Mouse (Mus musculus) frontal cortex, postnatal 36 days (tissue): ENCODE data around the gene Nptn.
A peak's percentile ranks its signal among the peaks of the same experiment; 100 is the strongest.

ENCODE experiments used
- DNase-seq, 2 experiments: peaks; one replicate each; pipeline ENCODE4 v3.0.0; 2022; ENCODE audit warnings: low spot score in 2 of 2

Nptn gene

DNA sequence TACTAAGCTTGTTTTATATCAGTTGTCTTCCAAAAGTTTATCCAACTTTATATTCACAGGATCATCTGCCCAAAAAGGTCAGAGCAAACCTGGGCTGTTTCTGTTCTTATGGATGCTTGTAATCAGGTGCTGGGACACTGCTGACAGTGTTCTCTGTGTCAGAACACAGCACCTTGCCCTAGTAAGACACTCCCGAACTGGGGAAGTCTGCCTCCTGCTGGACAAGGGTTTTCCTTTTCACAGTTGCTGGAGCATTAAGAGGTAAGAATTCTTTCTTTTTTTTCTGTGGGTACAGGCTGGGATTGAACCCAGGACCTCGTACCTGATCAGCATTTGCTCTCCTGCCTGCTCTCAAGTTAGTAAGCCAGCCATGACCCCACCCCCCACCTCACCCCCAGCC is 74.4 kb downstream of the Nptn start:
- DNase-seq, result no peak

DNA sequence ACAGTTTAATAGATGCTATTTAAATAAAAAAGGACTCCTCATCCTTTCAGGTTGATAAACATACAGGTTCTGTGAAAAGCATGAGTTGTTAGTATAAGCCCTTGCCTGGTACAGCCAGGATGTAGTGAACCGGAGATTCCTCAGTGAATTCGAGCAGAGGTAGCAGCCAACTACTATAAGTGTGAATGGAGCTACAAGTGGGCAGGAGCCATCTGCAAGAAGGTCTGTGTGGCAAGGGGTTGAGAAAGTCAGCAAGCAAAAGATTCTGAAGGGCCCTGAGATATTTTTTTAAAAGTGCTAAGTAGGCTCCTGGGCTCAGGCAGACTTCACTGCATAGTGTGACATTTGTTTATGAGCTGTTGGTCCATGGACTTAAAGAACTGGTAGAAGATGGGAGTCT is 74.8 kb downstream of the Nptn start:
- DNase-seq, result no peak

DNA sequence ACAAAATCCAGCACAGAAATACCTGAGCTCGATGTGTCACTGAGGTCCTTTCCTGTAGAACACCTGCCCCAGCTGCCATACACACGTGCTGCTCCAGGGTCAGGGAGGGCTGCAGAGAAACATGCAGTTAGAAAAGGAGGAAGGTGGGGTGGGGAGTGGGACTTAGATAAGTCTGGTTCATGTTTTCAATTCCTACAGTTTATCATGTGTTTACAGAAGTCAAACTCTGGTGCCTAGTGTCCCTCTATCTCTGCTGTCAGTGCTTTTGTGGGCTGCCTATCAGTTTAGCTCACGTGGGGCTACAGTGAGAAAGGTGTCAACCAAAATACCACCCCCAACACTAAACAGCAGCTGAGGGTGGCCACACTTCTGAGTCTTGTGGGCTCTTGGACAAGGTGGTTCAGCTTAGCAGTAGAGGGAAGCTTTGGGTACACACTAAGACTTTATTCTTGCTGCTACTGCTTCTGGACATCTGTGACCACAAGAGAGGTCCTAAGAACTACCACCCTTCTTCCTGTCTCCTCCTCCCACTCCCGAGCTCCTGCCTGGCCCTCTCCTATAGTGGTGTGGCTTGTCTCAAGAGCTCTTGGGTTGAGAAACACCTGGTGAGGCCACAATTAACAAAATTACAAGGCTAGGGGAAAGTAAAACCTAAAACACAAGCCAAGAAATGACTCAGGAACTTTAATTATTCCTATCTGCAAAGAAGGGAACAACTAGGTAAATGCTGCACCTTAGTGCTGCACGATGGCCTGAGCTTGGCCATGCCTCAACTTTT is 75.9 kb downstream of the Nptn start:
- no peak for DNase-seq

DNA sequence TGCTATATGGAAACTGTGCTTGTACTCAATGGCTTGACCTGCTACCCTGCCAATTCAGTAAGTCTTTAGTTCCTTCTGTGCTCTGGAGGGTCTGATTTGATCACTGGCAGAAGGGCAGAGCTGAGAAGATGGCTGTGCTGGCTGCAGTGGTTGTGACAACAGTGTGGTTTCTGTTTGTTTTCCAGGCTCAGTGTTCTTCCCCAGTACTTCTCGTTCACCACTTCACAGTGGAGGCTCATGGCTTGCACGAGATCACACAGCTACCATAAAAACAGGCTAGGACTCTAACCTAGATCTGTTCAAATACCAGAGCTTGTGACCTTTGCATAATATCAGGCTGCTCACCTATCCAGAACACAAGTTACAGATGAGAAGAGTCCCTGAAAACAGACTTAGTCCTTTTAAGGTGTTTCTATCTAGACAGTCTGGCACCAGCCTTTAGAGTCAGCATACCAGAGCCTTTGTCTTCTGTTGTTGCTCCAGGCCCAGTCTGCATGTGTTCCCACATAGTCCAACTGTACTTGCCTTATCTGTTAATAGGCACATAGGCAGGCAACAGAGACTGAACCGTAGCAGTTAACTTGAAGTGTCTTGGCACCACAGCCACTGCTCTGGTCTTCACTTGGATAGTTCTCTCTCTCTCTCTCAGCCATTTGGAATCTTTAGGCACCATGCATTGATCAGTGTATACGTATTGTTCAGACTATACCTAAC is 76.7 kb downstream of the Nptn start:
- DNase-seq, result no peak

DNA sequence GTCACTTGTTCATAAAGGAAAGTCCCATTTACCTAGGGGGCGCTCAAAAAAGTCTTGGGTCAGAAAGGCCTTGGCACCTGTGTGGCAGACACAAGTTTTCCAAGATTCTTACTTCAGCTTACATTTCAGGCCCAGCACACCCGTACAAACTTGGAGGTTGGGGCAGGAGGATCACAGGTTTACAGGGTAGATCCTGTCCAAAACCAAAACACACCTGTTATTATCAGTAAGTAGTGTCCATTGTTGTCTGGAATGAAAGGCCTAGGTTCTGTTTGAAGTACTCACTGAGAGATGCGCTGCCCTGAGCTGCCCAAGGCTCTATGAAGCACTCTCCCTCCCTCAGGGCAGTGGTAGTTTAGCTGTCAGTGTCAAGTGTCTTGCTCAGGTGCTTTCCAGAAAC is 77.3 kb downstream of the Nptn start:
- DNase-seq, result no peak

DNA sequence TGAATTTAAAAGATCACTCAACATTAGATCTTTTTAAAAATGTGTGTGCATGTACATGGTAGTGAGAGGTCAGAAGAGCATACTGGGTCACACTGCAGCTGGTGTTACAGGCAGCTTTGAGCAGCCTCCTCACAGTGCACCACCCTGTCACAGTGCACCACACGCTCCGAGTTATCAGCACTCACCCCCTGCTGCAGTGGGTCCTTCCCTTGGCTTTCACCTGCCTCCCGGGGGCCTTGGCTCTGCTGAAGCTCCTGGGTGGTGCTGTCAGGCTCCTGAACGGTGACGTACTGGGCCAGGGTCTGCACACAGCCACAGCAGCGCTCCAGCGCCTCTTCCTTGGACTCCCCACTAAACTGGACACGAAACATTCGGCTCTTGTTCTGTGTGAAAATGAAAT is 77.9 kb downstream of the Nptn start:
- DNase-seq, result no peak

DNA sequence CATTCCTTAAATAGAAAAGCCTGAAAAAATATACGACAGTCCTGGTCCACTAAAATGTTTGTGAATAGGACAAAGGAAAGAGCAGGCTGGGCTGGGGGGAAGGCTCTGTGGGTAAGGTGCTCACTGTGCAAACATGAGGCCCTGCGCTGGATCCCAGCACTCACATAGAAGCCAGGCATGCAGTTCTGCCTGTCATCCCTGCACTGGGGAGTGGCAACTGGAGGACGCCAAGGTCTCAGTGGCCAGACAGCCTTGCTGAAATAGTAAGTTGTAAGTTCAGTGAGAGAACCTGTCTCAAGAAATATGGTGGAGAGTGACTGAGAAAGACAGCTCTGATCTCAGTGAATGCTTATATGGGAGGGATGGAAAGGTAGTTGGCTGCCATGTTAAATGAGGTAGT is 78.6 kb downstream of the Nptn start:
- DNase-seq, result no peak

DNA sequence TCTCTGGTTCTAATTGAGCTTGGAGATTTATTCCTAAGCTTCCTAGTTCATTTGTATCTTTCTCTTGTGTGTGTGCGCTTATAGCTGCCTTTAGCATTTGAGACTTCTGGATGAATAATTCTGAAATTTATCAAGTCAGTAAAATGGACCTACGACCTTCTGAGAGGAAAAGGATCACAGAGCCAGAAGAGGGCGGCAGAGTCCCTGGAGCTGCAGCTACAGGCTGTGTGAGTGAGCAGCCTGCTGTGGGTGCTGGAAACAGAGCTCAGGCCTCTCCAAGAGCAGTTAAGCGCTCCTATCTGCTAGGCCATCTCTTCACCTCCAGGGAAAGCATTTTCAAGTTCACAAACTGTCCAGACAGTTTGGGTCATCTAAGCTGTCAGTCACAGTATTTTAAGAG is 80.0 kb downstream of the Nptn start:
- DNase-seq, result no peak

DNA sequence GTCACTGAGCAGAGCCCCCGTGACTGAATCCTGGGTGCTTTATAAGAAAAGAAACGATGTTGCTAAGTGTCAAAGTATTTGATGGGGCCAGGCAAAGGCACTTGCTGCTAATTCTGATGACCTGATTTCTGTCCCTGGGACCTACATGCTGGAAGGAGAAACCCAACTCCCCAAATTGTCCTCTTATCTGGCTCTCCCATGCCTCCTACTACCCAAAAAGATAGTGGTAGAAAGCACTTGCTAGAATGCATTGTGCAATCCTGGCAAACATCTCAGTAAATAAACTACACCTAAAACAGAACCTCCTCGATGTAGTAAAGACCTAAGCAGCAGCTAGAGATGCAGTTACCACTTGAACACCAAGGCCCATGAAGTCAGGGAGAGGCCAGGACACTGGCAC is 80.8 kb downstream of the Nptn start:
- DNase-seq, result no peak

DNA sequence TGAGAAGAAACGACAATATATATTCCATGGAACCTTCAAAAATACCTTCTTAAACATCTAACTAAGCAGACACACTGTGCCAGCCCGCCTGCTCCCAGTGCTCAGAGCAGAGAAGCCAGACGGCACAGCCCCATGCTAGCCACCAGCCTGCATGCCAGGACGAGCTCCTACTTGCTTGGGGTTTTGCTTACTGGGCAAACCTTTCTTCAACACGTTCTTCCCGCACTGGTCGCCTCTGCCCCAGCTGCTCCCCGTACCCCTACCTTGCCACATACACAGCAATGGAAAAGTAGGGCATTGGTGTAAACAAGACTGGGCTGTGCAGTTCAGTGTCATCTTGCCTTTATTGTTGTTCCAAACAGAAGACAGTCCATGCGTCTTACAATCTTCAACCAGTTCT is 83.5 kb downstream of the Nptn start:
- no peak for DNase-seq

DNA sequence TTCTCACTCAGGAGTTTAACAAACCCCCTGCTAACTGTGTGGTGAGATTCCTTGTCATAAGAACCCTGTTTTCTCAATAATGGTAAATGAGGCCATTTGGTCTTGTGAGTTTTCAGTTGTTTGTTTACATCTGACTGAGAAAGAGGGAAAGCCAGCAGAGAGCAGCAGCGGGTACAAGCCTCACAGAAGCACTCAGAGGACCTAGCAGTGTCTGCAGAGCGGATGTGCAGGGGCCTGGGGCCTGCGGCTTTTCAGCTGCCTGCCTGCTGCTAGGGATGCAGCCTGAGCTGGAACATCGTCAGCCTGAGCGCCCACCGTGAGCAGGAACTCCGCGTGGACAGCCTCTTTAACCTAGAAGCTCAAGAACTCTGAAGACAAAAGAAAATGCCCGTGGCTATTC is 84.2 kb downstream of the Nptn start:
- no peak for DNase-seq

DNA sequence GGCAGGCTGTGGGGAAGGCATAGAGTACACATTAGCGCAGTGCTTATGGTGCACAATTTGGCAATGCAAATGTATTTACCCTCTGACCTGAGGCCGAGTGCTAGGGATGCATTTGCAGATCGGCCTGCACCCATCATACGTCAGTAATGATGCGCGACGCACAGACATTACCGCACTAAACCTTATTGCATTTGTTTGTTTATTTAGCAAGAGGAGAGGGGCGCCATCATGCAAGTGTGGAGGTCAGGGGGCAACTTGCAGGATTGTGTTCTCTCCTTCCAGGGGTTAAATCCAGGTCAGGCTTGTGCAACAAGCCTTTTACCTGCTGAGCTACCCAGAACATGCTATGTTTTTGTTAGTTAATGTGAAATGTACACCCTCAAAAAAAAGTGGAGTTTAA is 85.2 kb downstream of the Nptn start:
- DNase-seq, result no peak

DNA sequence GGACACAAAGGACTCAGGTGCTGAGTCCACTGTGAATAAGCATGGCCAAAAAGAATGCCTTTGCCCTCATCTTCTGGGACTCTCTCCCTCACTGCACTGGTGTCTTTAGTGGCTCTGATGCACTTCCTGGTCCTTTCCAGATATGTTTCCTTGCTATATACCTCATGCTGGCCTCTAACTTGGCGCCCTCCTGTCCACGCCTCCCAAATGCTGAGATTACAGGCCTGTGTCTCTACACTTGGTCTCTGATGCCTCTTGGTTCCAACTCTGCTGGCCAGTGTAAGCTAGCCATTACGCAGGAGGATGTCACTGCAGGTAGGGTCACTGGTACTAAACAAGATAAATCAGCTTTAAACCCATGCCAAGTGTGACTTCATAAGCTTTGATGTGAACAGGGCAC is 86.1 kb downstream of the Nptn start:
- DNase-seq, result no peak

DNA sequence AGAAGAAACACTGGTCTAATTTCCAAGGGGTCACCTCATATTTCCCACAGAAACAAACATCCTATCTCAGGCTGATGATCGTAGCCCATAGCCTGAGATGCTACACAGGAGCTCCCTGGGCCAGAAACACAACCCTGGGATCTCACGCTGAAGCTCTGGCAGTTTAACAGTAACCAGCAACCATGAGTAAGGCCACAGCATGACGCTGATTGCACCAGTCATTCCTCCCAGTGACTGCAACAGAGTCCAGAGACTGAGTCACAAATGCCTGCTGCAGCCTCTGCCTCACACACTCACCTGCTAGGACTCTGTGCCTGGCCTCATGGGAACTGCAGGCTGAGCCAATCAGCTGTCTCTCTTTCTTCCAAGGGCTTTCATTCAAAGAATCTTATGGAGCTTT is 87.0 kb downstream of the Nptn start:
- no peak for DNase-seq

DNA sequence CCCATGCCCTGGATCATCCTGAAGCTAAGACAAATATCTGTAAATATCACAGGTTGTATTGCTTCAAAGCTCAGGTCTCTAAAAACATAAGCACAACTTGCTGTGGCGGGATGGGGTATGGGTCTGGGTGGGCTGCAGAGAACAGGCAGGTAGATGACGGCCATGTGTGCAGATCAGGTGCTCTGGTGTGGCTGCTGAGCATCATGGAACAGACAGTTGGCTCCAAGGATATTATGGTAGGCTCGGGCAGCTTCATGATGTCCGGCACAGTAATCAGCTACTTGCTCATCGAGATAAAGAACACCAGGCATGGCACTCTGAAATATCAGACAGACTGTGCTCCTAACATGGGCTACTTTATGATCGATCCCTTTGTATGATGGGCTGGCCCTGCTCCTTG is 87.8 kb downstream of the Nptn start:
- no peak for DNase-seq

DNA sequence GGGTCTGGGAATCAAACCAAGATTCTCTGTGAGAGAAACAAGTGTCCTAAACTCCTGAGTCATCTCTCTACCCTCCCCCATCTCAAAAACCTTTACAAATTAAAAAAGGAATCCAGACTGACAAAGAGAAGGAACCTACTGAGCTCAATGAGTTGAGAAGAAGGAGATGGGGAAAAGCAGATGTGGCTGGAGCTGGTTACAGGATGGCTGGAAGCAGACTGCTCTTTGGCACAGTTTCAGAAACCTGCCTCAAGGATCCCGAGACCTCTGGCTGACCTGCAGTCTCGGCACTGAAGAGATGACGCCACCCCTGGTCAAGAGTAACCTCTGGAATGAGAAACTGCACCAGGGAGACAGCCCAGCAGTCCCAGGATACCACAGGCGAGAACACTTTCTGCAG is 90.4 kb downstream of the Nptn start:
- no peak for DNase-seq

DNA sequence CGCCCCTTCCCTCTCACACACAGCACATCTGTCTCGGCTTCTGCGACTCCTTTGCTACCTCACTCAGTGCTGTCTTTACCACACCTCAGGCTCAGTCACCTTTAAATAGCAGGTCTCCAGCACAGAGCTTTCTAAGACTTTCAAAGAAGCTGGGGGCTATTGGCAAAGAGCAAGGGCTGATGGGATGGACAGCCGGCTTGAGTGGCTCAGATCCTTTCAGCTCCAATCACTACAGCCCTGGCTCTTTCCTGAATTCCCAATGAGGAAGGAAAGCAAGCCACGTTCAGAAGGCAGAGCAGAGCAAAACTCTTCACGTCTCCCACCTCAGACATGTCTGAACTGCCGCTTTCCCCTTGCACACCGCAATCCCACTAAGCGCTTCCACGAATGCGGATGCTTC is 92.7 kb downstream of the Nptn start:
- no peak for DNase-seq

DNA sequence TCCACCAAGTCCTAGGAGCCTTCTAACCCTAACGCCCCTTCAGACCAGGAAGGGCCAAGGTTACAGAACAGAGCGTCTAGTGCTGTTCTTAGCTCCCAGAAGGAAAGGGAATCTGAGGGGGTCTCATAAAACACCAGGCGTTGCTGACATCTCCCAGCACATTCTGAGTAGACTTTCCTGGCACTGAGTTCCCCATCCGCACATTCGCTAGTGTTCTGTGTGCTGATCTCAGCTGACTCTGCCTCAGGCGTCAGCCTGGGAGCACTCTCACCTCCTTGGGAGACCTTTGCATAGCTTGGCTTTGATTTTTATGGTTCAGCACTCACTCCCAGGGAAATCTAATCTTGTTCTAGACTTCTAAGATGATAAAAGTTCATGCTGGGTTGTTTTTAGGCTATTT is 93.3 kb downstream of the Nptn start:
- DNase-seq, result no peak

DNA sequence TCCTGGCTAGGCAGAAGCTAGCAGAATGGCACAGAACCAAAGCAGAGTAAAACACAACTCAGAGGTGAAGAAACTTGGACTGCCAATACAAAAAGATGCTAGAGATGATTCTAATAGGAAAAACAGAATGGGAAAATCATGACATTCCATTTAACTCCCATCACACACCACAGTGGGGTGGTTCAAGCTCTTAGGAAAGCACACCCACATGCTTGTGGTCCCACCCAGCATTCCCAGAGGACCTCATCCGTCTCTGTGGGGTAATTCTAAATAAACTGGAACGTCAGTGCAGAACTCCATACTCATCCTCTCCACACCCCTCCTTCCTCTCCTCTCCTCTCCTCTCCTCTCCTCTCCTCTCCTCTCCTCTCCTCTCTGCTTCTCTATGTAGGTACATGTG is 99.4 kb downstream of the Nptn start:
- no peak for DNase-seq

DNA sequence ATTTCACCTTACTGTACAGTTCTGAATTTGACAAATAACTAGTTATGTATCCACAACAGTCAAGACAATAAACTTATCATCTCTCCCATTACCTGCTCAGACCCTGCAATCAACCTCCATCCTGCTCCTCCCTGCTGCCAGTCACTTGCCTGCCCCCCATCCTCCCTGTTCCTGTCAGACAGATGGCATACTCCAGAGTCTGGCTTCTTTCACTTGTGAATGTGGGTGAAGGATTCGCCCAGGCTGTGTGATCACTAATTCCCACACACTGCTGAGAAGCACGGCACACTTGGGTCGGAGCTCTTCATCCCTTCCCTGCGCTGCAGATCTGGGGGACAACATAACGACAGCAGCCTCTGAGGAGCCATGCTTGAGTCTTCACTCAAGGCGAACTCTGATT is 100.1 kb downstream of the Nptn start:
- peak; percentile 26 to 35 for DNase-seq

DNA sequence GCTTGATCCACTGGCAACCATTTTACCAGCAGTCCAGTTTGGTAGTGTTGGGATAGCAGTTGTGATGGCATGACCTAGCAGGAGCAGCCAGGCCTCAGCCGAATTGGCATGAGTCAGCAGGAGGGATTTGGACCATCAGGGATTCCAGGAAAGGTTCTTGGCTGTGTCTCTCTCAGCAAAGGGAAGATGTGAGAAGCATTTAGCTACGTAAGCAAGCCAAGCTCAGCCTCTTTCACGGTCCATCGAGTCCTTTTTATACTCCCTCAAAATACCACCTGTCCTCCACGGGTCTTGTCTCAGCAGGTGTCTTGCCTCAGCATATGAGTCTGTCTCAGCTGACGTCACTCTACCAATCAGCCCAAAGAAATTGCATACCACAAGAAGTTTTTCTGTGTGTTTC is 101.3 kb downstream of the Nptn start:
- no peak for DNase-seq

DNA sequence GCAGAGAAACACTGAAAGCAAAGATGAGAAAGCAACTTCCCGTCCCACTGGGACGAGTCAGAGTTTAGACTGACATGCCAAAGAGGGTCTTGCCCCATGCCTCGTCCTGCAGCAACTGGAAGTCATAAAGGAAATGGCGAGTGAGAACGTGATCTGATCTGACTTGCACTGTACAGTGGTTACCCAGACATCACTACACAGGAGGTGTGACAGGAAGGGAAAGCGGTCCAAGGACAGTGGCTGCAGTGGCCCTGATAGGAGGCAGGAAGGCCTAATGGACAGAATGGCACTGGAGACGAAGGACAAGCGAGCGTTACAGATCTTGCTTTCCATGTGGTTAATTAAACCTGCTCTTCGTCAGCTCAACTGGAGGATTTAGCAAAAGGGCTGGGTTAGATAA is 103.2 kb downstream of the Nptn start:
- DNase-seq, result no peak

DNA sequence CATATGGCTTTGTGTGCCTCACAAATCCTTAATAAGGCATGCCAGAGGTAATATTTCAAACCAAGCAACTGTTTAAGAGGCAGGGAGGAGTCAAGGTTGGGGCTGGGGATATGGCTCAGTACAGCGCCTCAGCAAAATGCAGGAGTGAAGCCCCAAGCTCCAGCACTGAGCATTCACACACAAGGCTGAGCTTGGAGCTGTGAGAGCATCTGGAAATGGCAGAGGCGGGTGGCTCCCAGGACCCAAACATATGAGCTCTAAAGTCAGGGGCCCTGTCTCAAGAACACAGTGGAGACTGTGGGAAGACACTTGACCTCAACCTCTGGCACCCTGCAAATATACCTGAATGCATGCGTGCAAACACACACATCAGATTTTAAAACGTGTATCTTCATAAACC is 106.0 kb downstream of the Nptn start:
- DNase-seq, result no peak

DNA sequence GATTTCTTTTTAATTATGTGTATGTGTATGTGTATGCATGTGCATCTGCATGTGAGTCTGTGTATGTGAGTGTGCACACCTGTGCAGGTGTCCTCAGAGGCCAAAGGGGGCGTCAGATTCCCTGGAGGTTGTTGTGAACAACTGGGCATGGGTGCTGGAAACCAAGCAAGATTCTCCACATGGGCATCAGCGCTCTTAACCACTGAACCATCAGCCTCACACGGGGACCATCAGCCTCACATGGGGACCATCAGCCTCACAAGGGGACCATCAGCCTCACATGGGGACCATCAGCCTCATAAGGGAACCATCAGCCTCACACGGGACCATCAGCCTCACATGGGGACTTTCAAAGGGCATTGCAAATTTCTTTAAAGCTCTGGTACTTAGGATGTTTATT is 108.7 kb downstream of the Nptn start:
- DNase-seq, result no peak
